Mouse (Mus musculus) ES-E14 (cell line): ENCODE measurements around the gene Lrrc51.

Experiments used
- CHD2 ChIP-seq: IDR thresholded peaks from 2 replicates; pipeline ENCODE4 v1.6.1; 2014; ENCODE audit warnings: mild to moderate bottlenecking, low read depth, low read length, inconsistent platforms
- HCFC1 ChIP-seq: IDR thresholded peaks from 2 replicates; pipeline ENCODE4 v1.6.1; 2012; ENCODE audit warnings: low read length, inconsistent platforms, borderline replicate concordance; ENCODE audit not compliant: insufficient read depth

- peak; percentile 39; the same call in 1 of the 2 replicates for TF ChIP-seq CHD2
- TF ChIP-seq HCFC1: no peak
Measured at GRCm38 (mm10) chr7:101866491-101867265, 67.0 kb downstream of the Lrrc51 start.
